In the genomic region with DNA sequence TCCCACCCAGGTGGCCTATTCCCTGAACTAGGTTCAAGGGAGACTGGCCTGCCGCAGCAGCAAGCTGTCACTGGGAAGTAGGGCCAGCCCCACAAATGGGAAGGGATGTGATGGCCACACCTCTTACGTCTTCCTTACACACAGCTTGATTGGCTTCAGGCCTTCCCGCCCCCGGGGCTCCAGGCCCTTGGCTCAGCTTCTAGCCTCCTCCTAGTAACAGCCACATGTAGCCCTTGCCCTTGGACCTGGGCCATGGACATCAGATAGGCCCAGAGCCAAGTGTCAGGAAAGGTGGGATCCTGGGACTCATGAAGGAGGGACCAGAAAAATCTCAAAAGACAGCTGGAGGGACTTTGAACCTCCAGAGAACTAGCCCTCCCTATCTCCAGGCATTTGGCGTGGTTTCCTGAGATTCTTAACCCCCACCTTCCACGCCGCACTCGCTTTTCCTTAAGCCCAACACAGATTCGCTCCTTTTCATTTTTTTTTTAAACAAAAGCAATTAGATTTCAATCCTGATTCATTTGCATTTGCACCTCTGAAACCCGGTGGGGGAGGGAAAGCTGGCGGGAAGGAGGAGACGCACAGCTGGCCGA, we compare ENCODE assay signal across 8 mouse cellular contexts. TPM values are rescaled to one million over a fixed set of nuclear protein-coding genes. Genes with fewer than 3 reads are reported as not detected.
DNase-seq lines count a peak whose midpoint lies in the region; ATAC-seq and TF ChIP-seq lines count a peak whose summit lies in the region.

No protein-coding gene starts in this region.

- DNase-seq in heart, adult 11 months, result peak; percentile 96
- no peak for DNase-seq in heart, adult 8-10 months (ENCODE audit: low spot score)
- no peak for DNase-seq in G1E (ENCODE audit: low spot score)
- DNase-seq in midbrain, embryonic 10.5 days (ENCODE audit: low spot score), result peak; percentile 66
- no peak for DNase-seq in ovary, postnatal 10 days (ENCODE audit: low spot score)

- H3K9ac ChIP-seq in forebrain, embryonic 12.5 days, result peak overlapping the region; percentile 54; the same call in 1 of the 2 replicates
- H3K9ac ChIP-seq in intestine, postnatal 0 days (ENCODE audit: low read depth, low read length), result no peak overlapping the region; the same call in 1 of the 2 replicates

- H3K4me1 ChIP-seq in G1E (ENCODE audit: insufficient read depth, low read depth, low read length), result no peaks in the 10 kb centered on the region
- peaks cover 57% of the 10 kb centered on the region for H3K4me1 ChIP-seq in forebrain, embryonic 12.5 days
- H3K4me1 ChIP-seq in intestine, postnatal 0 days (replicated peaks; ENCODE audit: control insufficient read depth, insufficient read depth, low read length), result peaks cover 27% of the 10 kb centered on the region; the same call in 1 of the 2 replicates
- peaks cover 69% of the 10 kb centered on the region for H3K4me1 ChIP-seq in midbrain, embryonic 10.5 days

- H3K4me2 ChIP-seq in forebrain, embryonic 12.5 days, result peak overlapping the region; percentile 97
- H3K4me2 ChIP-seq in intestine, postnatal 0 days (replicated peaks; ENCODE audit: low read depth), result peak overlapping the region; percentile 69

- no peaks in the 10 kb centered on the region for H3K27me3 ChIP-seq in G1E (ENCODE audit: insufficient read depth, low read length)
- H3K27me3 ChIP-seq in forebrain, embryonic 12.5 days, result peaks cover 83% of the 10 kb centered on the region
- peaks cover 77% of the 10 kb centered on the region for H3K27me3 ChIP-seq in intestine, postnatal 0 days (replicated peaks; ENCODE audit: control insufficient read depth, insufficient read depth, low read length)
- H3K27me3 ChIP-seq in midbrain, embryonic 10.5 days (ENCODE audit: low read depth, poor library complexity, severe bottlenecking), result peaks cover 100% of the 10 kb centered on the region

- H3K4me3 ChIP-seq in G1E (ENCODE audit: low read depth, low read length), result peak overlapping the region; percentile 27; the same call in 1 of the 2 replicates
- peak overlapping the region; percentile 35 for H3K4me3 ChIP-seq in forebrain, embryonic 12.5 days (replicated peaks)
- H3K4me3 ChIP-seq in intestine, postnatal 0 days (ENCODE audit: low read depth, low read length), result peak overlapping the region; percentile 33
- H3K4me3 ChIP-seq in midbrain, embryonic 10.5 days, result peak overlapping the region; percentile 54

- peaks cover 94% of the 10 kb centered on the region for H3K9me3 ChIP-seq in G1E (replicated peaks)
- no peaks in the 10 kb centered on the region for H3K9me3 ChIP-seq in forebrain, embryonic 12.5 days
- no peaks in the 10 kb centered on the region for H3K9me3 ChIP-seq in intestine, postnatal 0 days (ENCODE audit: control insufficient read depth)
- H3K9me3 ChIP-seq in midbrain, embryonic 10.5 days (replicated peaks), result no peaks in the 10 kb centered on the region

- peak overlapping the region; percentile 92 for H3K27ac ChIP-seq in forebrain, embryonic 12.5 days
- peak overlapping the region; percentile 41; the same call in 1 of the 2 replicates for H3K27ac ChIP-seq in intestine, postnatal 0 days (ENCODE audit: low read depth, low read length)
- peak overlapping the region; percentile 86 for H3K27ac ChIP-seq in midbrain, embryonic 10.5 days (replicated peaks)

- H3K36me3 ChIP-seq in G1E (replicated peaks), result no peaks in the 10 kb centered on the region
- no peaks in the 10 kb centered on the region for H3K36me3 ChIP-seq in forebrain, embryonic 12.5 days (replicated peaks)
- H3K36me3 ChIP-seq in intestine, postnatal 0 days (ENCODE audit: control insufficient read depth, insufficient read depth), result no peaks in the 10 kb centered on the region
- no peaks in the 10 kb centered on the region for H3K36me3 ChIP-seq in midbrain, embryonic 10.5 days

- 6% methylated on average over 13 of the region's 13 CpGs for WGBS in forebrain, embryonic 12.5 days
- WGBS in intestine, postnatal 0 days, result 3% methylated on average over 13 of the region's 13 CpGs
- WGBS in midbrain, embryonic 10.5 days, result under 1% methylated on average over 13 of the region's 13 CpGs

- no peak for ATAC-seq in G1E (ENCODE audit: extremely low read depth, insufficient number of reproducible peaks, low FRiP score, poor library complexity, severe bottlenecking)
- ATAC-seq in forebrain, embryonic 12.5 days (ENCODE audit: low FRiP score), result no peak
- ATAC-seq in intestine, postnatal 0 days, result peak; percentile 56
- ATAC-seq in monocyte, adult 5-6 weeks (replicated peaks; ENCODE audit: insufficient number of reproducible peaks, low FRiP score, low TSS enrichment, poor library complexity, severe bottlenecking), result no peak

- no peak for TF ChIP-seq CTCF in G1E (IDR thresholded peaks at IDR 0.05; ENCODE audit: low read depth, low read length)
- TF ChIP-seq CTCF in intestine, postnatal 0 days (IDR thresholded peaks at IDR 0.05; ENCODE audit: low read depth), result no peak

RNA-seq across cellular contexts. Expression of gene Cbx8, which starts 12.0 kb away (rescaled TPM):
- total RNA-seq in heart, adult 8-10 months (2022), result 1 to 10 TPM; 3.6 to 4.9 (median 4.6) TPM
- total RNA-seq in G1E (2014; fragmentation: Nextera tagmentation), result not detected in 2 replicates
- total RNA-seq in G1E (2017), result not detected in 2 replicates
- not detected in 2 replicates for polyA plus RNA-seq in G1E (2012)
- polyA plus RNA-seq in forebrain, embryonic 12.5 days (2016; fragmentation: Nextera tagmentation; extraction: Ambion mirVana), result 11.5 and 11.7 TPM in 2 replicates
- polyA plus RNA-seq in intestine, postnatal 0 days (2015; fragmentation: Nextera tagmentation; extraction: Ambion mirVana), result 6.4 and 6.6 TPM in 2 replicates
- polyA plus RNA-seq in midbrain, embryonic 10.5 days (2016; fragmentation: Nextera tagmentation; extraction: Ambion mirVana), result 13.5 and 15.0 TPM in 2 replicates
- 2.7 to 7.3 TPM (median 4.7 TPM) in 3 replicates for total RNA-seq in monocyte, adult 5-6 weeks (2017)

RNA-seq across cellular contexts. Expression of gene Cbx2, which starts 30.0 kb away (rescaled TPM):
- 1 to 10 TPM; 2.0 to 3.9 (median 2.9) TPM for total RNA-seq in heart, adult 8-10 months (2022)
- total RNA-seq in G1E (2014; fragmentation: Nextera tagmentation) (not detected in 2 replicates), G1E (2017) (0.11 and 0.12 TPM in 2 replicates)
- not detected in 2 replicates for polyA plus RNA-seq in G1E (2012)
- polyA plus RNA-seq in forebrain, embryonic 12.5 days (2016; fragmentation: Nextera tagmentation; extraction: Ambion mirVana), result 84.2 and 89.3 TPM in 2 replicates
- 4.9 TPM in 2 replicates for polyA plus RNA-seq in intestine, postnatal 0 days (2015; fragmentation: Nextera tagmentation; extraction: Ambion mirVana)
- polyA plus RNA-seq in midbrain, embryonic 10.5 days (2016; fragmentation: Nextera tagmentation; extraction: Ambion mirVana), result 108 and 110 TPM in 2 replicates
- 0.75 to 2.7 TPM (median 2.2 TPM) in 3 replicates for total RNA-seq in monocyte, adult 5-6 weeks (2017)

RNA-seq across cellular contexts. Expression of gene Cbx4, which starts 33.3 kb away (rescaled TPM):
- total RNA-seq in heart, adult 8-10 months (2022), result 10 to 100 TPM in 1 of 4 experiments, 1 to 10 TPM in 3; 5.2 to 12.8 (median 8.4) TPM
- not detected in 2 replicates for total RNA-seq in G1E (2014; fragmentation: Nextera tagmentation)
- not detected in 2 replicates for total RNA-seq in G1E (2017)
- 0.03 and 0.08 TPM in 2 replicates for polyA plus RNA-seq in G1E (2012)
- polyA plus RNA-seq in forebrain, embryonic 12.5 days (2016; fragmentation: Nextera tagmentation; extraction: Ambion mirVana), result 12.7 and 14.5 TPM in 2 replicates
- polyA plus RNA-seq in intestine, postnatal 0 days (2015; fragmentation: Nextera tagmentation; extraction: Ambion mirVana), result 6.5 and 7.6 TPM in 2 replicates
- polyA plus RNA-seq in midbrain, embryonic 10.5 days (2016; fragmentation: Nextera tagmentation; extraction: Ambion mirVana), result 5.1 and 7.1 TPM in 2 replicates
- 35.2 to 45.8 TPM (median 42.2 TPM) in 3 replicates for total RNA-seq in monocyte, adult 5-6 weeks (2017)

Comparison
In these comparisons a context has a peak if more than half of its experiments do, and no peak if none do; other contexts are left out.
1. DNase-seq: peak in heart, adult 11 months (single experiment) and midbrain, embryonic 10.5 days (single experiment); none in heart, adult 8-10 months (single experiment), G1E (single experiment) and ovary, postnatal 10 days (single experiment).
2. H3K27ac ChIP-seq: peak in every context shown above with its lines; median percentile 92 in forebrain, embryonic 12.5 days; 86 in midbrain, embryonic 10.5 days; 41 in intestine, postnatal 0 days.
3. RNA of gene Cbx2, which starts 30.0 kb away (polyA plus RNA-seq): 108 to 110 TPM in midbrain, embryonic 10.5 days and 84.2 to 89.3 TPM in forebrain, embryonic 12.5 days; 4.9 TPM in intestine, postnatal 0 days and not detected in G1E; every median in the first group is over 10 times any median in the second.
4. Peak in every context shown above with its lines, with median percentiles within 50 percentile points of each other: H3K4me3 ChIP-seq.